Mouse (Mus musculus) heart, postnatal 0 days (tissue): Measurements from ENCODE around the gene Kcnk5.

Source experiments
- CTCF ChIP-seq: IDR thresholded peaks from 2 replicates; pipeline ENCODE4 v1.5.1; 2016; ENCODE audit warnings: antibody characterized with exemption, control low read depth, low read depth
- EP300 ChIP-seq: IDR thresholded peaks from 2 replicates; pipeline ENCODE4 v1.6.1; 2016; ENCODE audit warnings: antibody characterized with exemption, low read depth

GRCm38 (mm10) chr14:20203301-20203700 is 21.7 kb upstream of the Kcnk5 start:
- no peak for TF ChIP-seq CTCF
- no peak for TF ChIP-seq EP300
